Mouse (Mus musculus) stomach, embryonic 16.5 days (tissue): ENCODE data around the gene Syn1. TPM values are rescaled to one million over a fixed set of nuclear protein-coding genes. Genes with fewer than 3 reads are reported as not detected.
A peak's percentile ranks its signal among the peaks of the same experiment; 100 is the strongest.

Source experiments
- ATAC-seq: fragments of 200-750 bp; cut with Nextera tagmentation; 2 replicates; pipeline ENCODE4 v1.8.0; 2017; ENCODE audit warnings: moderate number of reproducible peaks, moderate TSS enrichment; ENCODE audit not compliant: insufficient read depth, low FRiP score
- H3K27ac ChIP-seq: fragments of 300-500 bp; sonication (generic); 2 replicates; pipeline ENCODE4 v1.5.1; 2014; ENCODE audit warnings: low read length
- H3K27me3 ChIP-seq: fragments of 300-500 bp; sonication (generic); 2 replicates; pipeline ENCODE4 v1.6.1; 2014; ENCODE audit warnings: low read length, control low read depth, mixed read lengths; ENCODE audit not compliant: control insufficient read depth, insufficient read depth
- H3K36me3 ChIP-seq: fragments of 300-500 bp; sonication (generic); 2 replicates; pipeline ENCODE4 v1.6.1; 2014; ENCODE audit warnings: low read length; ENCODE audit not compliant: control insufficient read depth, insufficient read depth
- H3K4me1 ChIP-seq: fragments of 300-500 bp; sonication (generic); 2 replicates; pipeline ENCODE4 v1.6.1; 2014; ENCODE audit warnings: low read length, control low read depth, mixed read lengths; ENCODE audit not compliant: control insufficient read depth, insufficient read depth
- H3K4me2 ChIP-seq: fragments of 300-500 bp; sonication (generic); 2 replicates; pipeline ENCODE4 v1.6.1; 2014; ENCODE audit warnings: low read depth, low read length, mixed read lengths
- H3K4me3 ChIP-seq: fragments of 300-500 bp; sonication (generic); replicated peaks from 2 replicates; pipeline ENCODE4 v1.5.1; 2014; ENCODE audit warnings: mild to moderate bottlenecking, low read length
- H3K9ac ChIP-seq: fragments of 300-500 bp; sonication (generic); 2 replicates; pipeline ENCODE4 v1.6.1; 2014; ENCODE audit warnings: low read length
- H3K9me3 ChIP-seq: fragments of 300-500 bp; sonication (generic); replicated peaks from 2 replicates; pipeline ENCODE4 v1.6.1; 2016; ENCODE audit warnings: low read length, control low read depth; ENCODE audit not compliant: control insufficient read depth
- WGBS: fragments of 180-500 bp; shearing (Covaris S2); extraction: QIAGEN DNeasy Blood & Tissue Kit; methylation state at CpG from one replicate; pipeline ENCODE4 v1.1.7; 2014; 5-methylcytosine and 5-hydroxymethylcytosine counted together
- polyA plus RNA-seq: library from polyadenylated mRNA; unstranded; fragments of >200 nt; fragmentation: Nextera tagmentation; extraction: Ambion mirVana; gene quantifications from 2 replicates; pipeline ENCODE4 v1.2.1, GENCODE M21; 2015

The Syn1 gene
- polyA plus RNA-seq, 1 experiment from 2014 or later, result 1.1 TPM

DNA sequence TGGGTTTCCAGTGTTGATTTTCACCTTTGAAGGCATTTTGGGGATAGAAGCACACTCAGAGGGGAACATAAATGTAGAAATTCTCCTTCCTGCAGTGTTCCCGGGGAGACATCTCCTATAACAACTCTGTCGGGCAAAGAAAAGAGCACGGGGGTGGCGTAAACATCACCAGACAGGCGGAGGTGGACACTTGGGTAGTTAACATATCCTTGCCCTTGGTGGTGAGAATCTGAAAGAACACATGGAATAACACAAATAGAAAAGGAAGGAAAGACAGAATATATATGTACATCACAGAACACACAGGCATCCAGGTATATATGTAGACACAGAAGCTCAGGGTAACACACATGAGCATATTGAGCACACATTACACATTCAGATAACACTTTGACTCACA lies 562 bp upstream of the Syn1 start:
- H3K36me3 ChIP-seq, result no peaks in the 10 kb centered on the region

GRCm38 (mm10) chrX:20920249-20920843 lies 458 bp downstream of the Syn1 start:
- WGBS, result 8% methylated on average over 32 of the region's 49 CpGs
- no peaks in the 10 kb centered on the region for H3K27me3 ChIP-seq
- peak overlapping the region; percentile 82 for H3K4me2 ChIP-seq
- H3K9me3 ChIP-seq, result no peaks in the 10 kb centered on the region
- peak; percentile 39; the same call in 1 of the 2 replicates for ATAC-seq
- H3K9ac ChIP-seq, result peak overlapping the region; percentile 16; the same call in 1 of the 2 replicates
- peak overlapping the region; percentile 43 for H3K4me3 ChIP-seq
- H3K27ac ChIP-seq, result no peak overlapping the region
- H3K36me3 ChIP-seq, result no peaks in the 10 kb centered on the region
- no peaks in the 10 kb centered on the region for H3K4me1 ChIP-seq

More for the DNA sequence above, 562 bp upstream of the Syn1 start:
- Histone ChIP-seq H3K4me1 (no peaks in the 10 kb centered on the region), H3K9ac (no peak overlapping the region), H3K9me3 (no peaks in the 10 kb centered on the region), H3K4me3 (peak overlapping the region; percentile 43; the same call in 1 of the 2 replicates), H3K4me2 (peak overlapping the region; percentile 82), H3K27me3 (no peaks in the 10 kb centered on the region), H3K27ac (no peak overlapping the region)
- 25% methylated on average over 5 of the region's 5 CpGs for WGBS
- no peak for ATAC-seq

- H3K9me3 ChIP-seq, result no peaks in the 10 kb centered on the region
- no peak for ATAC-seq
- no peak overlapping the region for H3K27ac ChIP-seq
- no peaks in the 10 kb centered on the region for H3K36me3 ChIP-seq
- H3K4me2 ChIP-seq, result no peak overlapping the region
- H3K4me1 ChIP-seq, result no peaks in the 10 kb centered on the region
- H3K9ac ChIP-seq, result no peak overlapping the region
- H3K27me3 ChIP-seq, result no peaks in the 10 kb centered on the region
- no peak overlapping the region for H3K4me3 ChIP-seq
These were observed 5.7 kb downstream of the Syn1 start for GRCm38 (mm10) chrX:20915075-20915474.

DNA sequence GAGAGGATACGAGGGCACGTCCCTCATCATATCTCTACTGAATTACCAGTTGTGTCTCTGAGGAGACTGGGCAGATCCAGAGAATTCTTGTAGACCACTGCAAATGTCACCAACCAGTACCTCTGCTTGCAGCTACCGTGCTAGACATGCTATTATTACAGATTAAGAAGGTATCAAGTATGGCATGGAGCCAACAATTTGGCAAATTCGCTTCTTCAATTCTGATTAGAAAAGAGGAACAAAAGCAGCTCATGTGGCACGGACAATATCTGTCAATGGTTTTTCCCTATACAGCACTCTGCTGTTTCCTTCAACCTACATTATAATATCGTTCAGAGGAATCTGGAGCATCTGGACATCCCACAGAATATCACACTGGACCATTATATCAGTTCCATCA lies 7.1 kb downstream of the Syn1 start:
- H3K36me3 ChIP-seq, result no peaks in the 10 kb centered on the region
- H3K4me1 ChIP-seq, result no peaks in the 10 kb centered on the region
- 81% methylated on average over 6 of the region's 6 CpGs for WGBS
- no peak overlapping the region for H3K4me2 ChIP-seq
- no peak overlapping the region for H3K9ac ChIP-seq
- no peak for ATAC-seq
- H3K9me3 ChIP-seq, result no peaks in the 10 kb centered on the region
- no peaks in the 10 kb centered on the region for H3K27me3 ChIP-seq
- H3K27ac ChIP-seq, result no peak overlapping the region
- no peak overlapping the region for H3K4me3 ChIP-seq

DNA sequence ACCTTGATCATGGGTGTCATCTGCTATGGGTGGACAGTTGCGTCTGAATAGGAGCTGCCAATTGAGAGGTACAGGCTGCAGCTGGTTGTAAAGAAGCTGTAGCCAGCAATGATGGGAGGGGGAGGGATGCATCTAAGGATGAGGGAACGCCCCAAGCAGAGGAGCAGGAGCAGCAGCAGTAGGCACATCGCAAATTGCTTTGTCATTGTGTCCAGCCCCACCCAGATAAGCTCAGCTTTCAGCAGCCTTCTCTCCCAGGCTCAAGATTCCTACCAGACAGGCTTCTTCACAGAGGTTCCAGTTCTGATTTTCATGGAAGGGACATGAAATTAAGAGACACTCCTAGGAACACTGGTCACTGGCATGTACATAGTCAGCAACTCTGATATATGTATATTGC lies 10.7 kb downstream of the Syn1 start:
- Histone ChIP-seq H3K9me3 (no peaks in the 10 kb centered on the region), H3K9ac (no peak overlapping the region), H3K27me3 (no peaks in the 10 kb centered on the region), H3K4me2 (no peak overlapping the region), H3K4me3 (no peak overlapping the region), H3K36me3 (no peaks in the 10 kb centered on the region), H3K4me1 (no peaks in the 10 kb centered on the region), H3K27ac (no peak overlapping the region)
- WGBS, result 33% methylated on average over 3 of the region's 3 CpGs
- ATAC-seq, result no peak

DNA sequence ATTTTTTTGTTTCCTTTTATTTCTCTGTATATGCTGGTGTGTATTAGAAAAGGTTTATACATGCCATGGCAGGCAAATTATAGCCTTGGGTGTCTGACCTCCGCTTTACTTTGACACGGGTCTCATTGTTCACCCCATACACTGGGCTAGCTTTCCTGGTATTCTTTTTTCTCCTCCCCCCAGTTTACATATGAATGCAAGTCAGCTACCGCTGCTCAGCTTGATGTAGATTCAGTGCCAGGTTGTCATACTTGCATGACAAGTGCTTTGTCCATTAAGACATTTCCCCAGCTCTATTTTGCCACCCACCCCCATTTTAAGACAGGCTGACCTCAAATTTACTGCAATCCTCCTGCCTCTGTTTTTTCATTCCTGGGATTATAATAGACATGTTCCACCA lies 45.6 kb downstream of the Syn1 start:
- 59% methylated on average over 3 of the region's 3 CpGs for WGBS
- no peaks in the 10 kb centered on the region for H3K27me3 ChIP-seq
- no peak overlapping the region for H3K4me2 ChIP-seq
- H3K27ac ChIP-seq, result no peak overlapping the region
- H3K4me1 ChIP-seq, result no peaks in the 10 kb centered on the region
- no peak for ATAC-seq
- no peaks in the 10 kb centered on the region for H3K36me3 ChIP-seq
- no peak overlapping the region for H3K9ac ChIP-seq
- H3K4me3 ChIP-seq, result no peak overlapping the region
- no peaks in the 10 kb centered on the region for H3K9me3 ChIP-seq

GRCm38 (mm10) chrX:20872928-20873500 lies 47.8 kb downstream of the Syn1 start:
- Histone ChIP-seq H3K4me1 (no peaks in the 10 kb centered on the region), H3K27ac (no peak overlapping the region), H3K4me2 (no peak overlapping the region), H3K9me3 (no peaks in the 10 kb centered on the region), H3K36me3 (no peaks in the 10 kb centered on the region), H3K4me3 (no peak overlapping the region), H3K27me3 (no peaks in the 10 kb centered on the region), H3K9ac (no peak overlapping the region)
- no peak for ATAC-seq
- WGBS, result 35% methylated on average over 11 of the region's 11 CpGs

GRCm38 (mm10) chrX:20869962-20870513 lies 50.8 kb downstream of the Syn1 start, which contains the start of gene Timp1:
Timp1 (plus strand) TSS chrX:20870166.
- 13% methylated on average over 17 of the region's 18 CpGs for WGBS
- Histone ChIP-seq H3K4me1 (no peaks in the 10 kb centered on the region), H3K4me2 (peak within 1 kb of the TSS; percentile 57), H3K4me3 (peak within 1 kb of the TSS; percentile 46), H3K36me3 (no peaks in the 10 kb centered on the region), H3K9ac (peak within 1 kb of the TSS; percentile 54; the same call in 1 of the 2 replicates), H3K9me3 (no peaks in the 10 kb centered on the region), H3K27ac (no peak within 1 kb of the TSS), H3K27me3 (no peaks in the 10 kb centered on the region)
- ATAC-seq, result peak; percentile 88

GRCm38 (mm10) chrX:20869203-20869602 lies 51.6 kb downstream of the Syn1 start:
- Histone ChIP-seq H3K27me3 (no peaks in the 10 kb centered on the region), H3K4me2 (no peak overlapping the region), H3K27ac (no peak overlapping the region), H3K4me1 (no peaks in the 10 kb centered on the region), H3K4me3 (no peak overlapping the region), H3K36me3 (no peaks in the 10 kb centered on the region), H3K9ac (no peak overlapping the region), H3K9me3 (no peaks in the 10 kb centered on the region)
- 85% methylated on average over 1 of the region's 1 CpGs for WGBS
- ATAC-seq, result no peak
